10 mouse cellular contexts compared by ENCODE assay signal in genomic region chr3:129744803-129745202, GRCm38 (mm10). TPM values are rescaled to one million over a fixed set of nuclear protein-coding genes. Genes with fewer than 3 reads are reported as not detected.
DNase-seq lines count a peak whose midpoint lies in the region; ATAC-seq and TF ChIP-seq lines count a peak whose summit lies in the region.
"Had no signal": no experiment of that assay in that cellular context is flagged by ENCODE, and none has a peak within 500 bp of the region (broad histone marks: within the 10 kb centered on the region; RNA-seq: fewer than 3 reads in every experiment).

No protein-coding gene starts in this region.

- no peak for TF ChIP-seq POLR2A in embryonic fibroblast, embryonic 13.5 days (IDR thresholded peaks at IDR 0.05; ENCODE audit: low read depth, low read length)

- no peak overlapping the region for H3K27ac ChIP-seq in embryonic fibroblast, embryonic 13.5 days (ENCODE audit: insufficient read depth, low read length)
- H3K27ac ChIP-seq: embryonic facial prominence, embryonic 12.5 days had no signal

- H3K4me1 ChIP-seq in embryonic fibroblast, embryonic 13.5 days (ENCODE audit: control insufficient read depth, insufficient read depth, low read length), result no peaks in the 10 kb centered on the region
- H3K4me1 ChIP-seq: embryonic facial prominence, embryonic 12.5 days had no signal

- 0 out of 2 replicates have a peak, but pooled peaks have one; percentile 14 for TF ChIP-seq CTCF in embryonic fibroblast, embryonic 13.5 days (IDR thresholded peaks at IDR 0.05; ENCODE audit: borderline replicate concordance, insufficient read depth, low read length)

- no peak for DNase-seq in frontal cortex, postnatal 25 days (ENCODE audit: low spot score in 2 of 2)
- peak; percentile 14 for DNase-seq in urinary bladder, postnatal 25 days (ENCODE audit: low spot score)
- no peak for DNase-seq in urinary bladder, postnatal 10 days (ENCODE audit: low spot score)
- DNase-seq in thymus, postnatal 25 days, result peak; percentile 49
- DNase-seq in left cerebral cortex, adult 9 months (ENCODE audit: low spot score in 2 of 2), result no peak

- peak; percentile 57; the same call in 1 of the 2 replicates for ATAC-seq in frontal cortex, adult (ENCODE audit: low TSS enrichment)
- peak; percentile 63 for ATAC-seq in megakaryocyte, adult 5-6 weeks (ENCODE audit: poor library complexity, severe bottlenecking)

- no peak overlapping the region for H3K4me3 ChIP-seq in embryonic fibroblast, embryonic 13.5 days (ENCODE audit: insufficient read depth, low read length)
- H3K4me3 ChIP-seq: embryonic facial prominence, embryonic 12.5 days had no signal

RNA-seq across cellular contexts. Expression of gene Egf, which starts 10.3 kb away (rescaled TPM):
- 1.3 and 1.6 TPM in 2 replicates for polyA plus RNA-seq in embryonic fibroblast, embryonic 13.5 days (2011; ENCODE audit: insufficient read length, low read depth, missing spikeins)
- total RNA-seq in megakaryocyte, adult 5-6 weeks (2015), result 0.47 and 1.2 TPM in 2 replicates
- total RNA-seq in megakaryocyte, adult 5-6 weeks (2017), result 0.16 and 0.95 TPM in 2 replicates

RNA-seq across cellular contexts. Expression of gene Lrit3, which starts 59.0 kb away (rescaled TPM):
- polyA plus RNA-seq in embryonic fibroblast, embryonic 13.5 days (2011; ENCODE audit: insufficient read length, low read depth, missing spikeins), result not detected in 2 replicates
- total RNA-seq in megakaryocyte, adult 5-6 weeks (2015), result 0.09 TPM in 1 of 2 replicates, not detected in the other
- total RNA-seq in megakaryocyte, adult 5-6 weeks (2017), result not detected in 2 replicates
- total RNA-seq: left cerebral cortex, postnatal 14 days had no signal
- polyA plus RNA-seq: embryonic facial prominence, embryonic 12.5 days had no signal

Comparison
In these comparisons a context has a peak if more than half of its experiments do, and no peak if none do; other contexts are left out.
1. DNase-seq: peak in urinary bladder, postnatal 25 days (single experiment) and thymus, postnatal 25 days (single experiment); none in frontal cortex, postnatal 25 days (0 of 2), urinary bladder, postnatal 10 days (single experiment) and left cerebral cortex, adult 9 months (0 of 2).